ENCODE assay signal across 10 mouse cellular contexts in the genomic region with DNA sequence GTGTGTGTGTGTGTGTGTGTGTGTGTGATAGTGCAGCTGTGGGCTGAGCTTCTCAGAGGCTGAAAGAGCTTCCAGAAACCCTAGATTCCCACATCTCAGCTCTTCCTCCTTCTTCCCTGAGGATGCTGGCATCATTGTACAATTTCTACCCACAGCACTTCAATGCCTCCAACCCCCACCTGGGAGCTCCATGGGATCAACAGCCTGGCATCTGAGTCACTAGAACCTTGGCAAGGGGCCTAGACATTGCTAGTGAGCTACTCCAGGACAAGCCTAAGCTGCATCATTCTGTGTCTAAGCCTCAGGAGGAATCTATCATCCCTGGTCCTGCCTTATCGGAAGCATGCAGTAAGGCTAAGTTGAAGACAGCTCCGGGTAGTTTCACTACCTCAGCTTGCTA.
A peak's percentile ranks its signal among the peaks of the same experiment; 100 is the strongest.
DNase-seq lines count a peak whose midpoint lies in the region; ATAC-seq and TF ChIP-seq lines count a peak whose summit lies in the region.
"Had no signal": no experiment of that assay in that cellular context is flagged by ENCODE, and none has a peak within 500 bp of the region (broad histone marks: within the 10 kb centered on the region; RNA-seq: fewer than 3 reads in every experiment).

No protein-coding gene starts in this region.

- H3K9ac ChIP-seq in forebrain, embryonic 14.5 days (ENCODE audit: low read length): no peak overlapping the region
- no peak overlapping the region for H3K9ac ChIP-seq in forebrain, embryonic 13.5 days
- H3K9ac ChIP-seq in liver, postnatal 0 days (replicated peaks): no peak overlapping the region
- H3K9ac ChIP-seq: hindbrain, embryonic 13.5 days; midbrain, embryonic 15.5 days had no signal

- H3K4me1 ChIP-seq in forebrain, embryonic 14.5 days (ENCODE audit: control insufficient read depth, insufficient read depth, low read length): peaks cover 16% of the 10 kb centered on the region
- H3K4me1 ChIP-seq in forebrain, embryonic 13.5 days: peaks cover 34% of the 10 kb centered on the region
- no peaks in the 10 kb centered on the region for H3K4me1 ChIP-seq in liver, postnatal 0 days (ENCODE audit: insufficient read depth)

- TF ChIP-seq EP300 in liver, postnatal 0 days (IDR thresholded peaks at IDR 0.05; ENCODE audit: low read depth): no peak

- no peak for TF ChIP-seq CTCF in liver, postnatal 0 days (IDR thresholded peaks at IDR 0.05; ENCODE audit: low read depth)

- H3K27me3 ChIP-seq in forebrain, embryonic 14.5 days (replicated peaks; ENCODE audit: control insufficient read depth, insufficient read depth, low read length): no peaks in the 10 kb centered on the region
- H3K27me3 ChIP-seq in forebrain, embryonic 13.5 days: no peaks in the 10 kb centered on the region
- no peaks in the 10 kb centered on the region for H3K27me3 ChIP-seq in liver, postnatal 0 days (ENCODE audit: insufficient read depth, low read length)
- H3K27me3 ChIP-seq: hindbrain, embryonic 13.5 days; midbrain, embryonic 15.5 days had no signal

- H3K36me3 ChIP-seq in forebrain, embryonic 14.5 days (ENCODE audit: control insufficient read depth, insufficient read depth, low read length): no peaks in the 10 kb centered on the region
- H3K36me3 ChIP-seq in forebrain, embryonic 13.5 days (ENCODE audit: poor library complexity, severe bottlenecking): no peaks in the 10 kb centered on the region
- H3K36me3 ChIP-seq in liver, postnatal 0 days (replicated peaks; ENCODE audit: insufficient read depth, low read length): no peaks in the 10 kb centered on the region
- H3K36me3 ChIP-seq: hindbrain, embryonic 13.5 days; midbrain, embryonic 15.5 days had no signal

- DNase-seq in forebrain, embryonic 14.5 days (ENCODE audit: low spot score): peak; percentile 41
- peak; percentile 88 for DNase-seq in 3T3-L1 (ENCODE audit: low read depth, low spot score)
- DNase-seq in cerebellum, adult 11-12 months: peak; percentile 62
- peak; percentile 24 to 42 for DNase-seq in layer of hippocampus, postnatal 36 days
- DNase-seq in embryo, embryonic 10 days (ENCODE audit: low spot score): no peak
- no peak for DNase-seq in liver, postnatal 0 days

- 84% methylated on average over 2 of the region's 2 CpGs for WGBS in forebrain, embryonic 14.5 days
- WGBS in forebrain, embryonic 13.5 days: 92% methylated on average over 2 of the region's 2 CpGs
- WGBS in liver, postnatal 0 days (ENCODE audit: insufficient replicate concordance): 74% methylated on average over 2 of the region's 2 CpGs

- H3K4me3 ChIP-seq in forebrain, embryonic 14.5 days (ENCODE audit: low read depth, low read length): no peak overlapping the region
- no peak overlapping the region for H3K4me3 ChIP-seq in forebrain, embryonic 13.5 days
- no peak overlapping the region for H3K4me3 ChIP-seq in liver, postnatal 0 days (ENCODE audit: low read depth, low read length)
- H3K4me3 ChIP-seq: hindbrain, embryonic 13.5 days; midbrain, embryonic 15.5 days had no signal

- no peak overlapping the region for H3K4me2 ChIP-seq in forebrain, embryonic 14.5 days (ENCODE audit: low read length)
- H3K4me2 ChIP-seq in forebrain, embryonic 13.5 days: no peak overlapping the region
- no peak overlapping the region for H3K4me2 ChIP-seq in liver, postnatal 0 days (ENCODE audit: low read depth, low read length)
- H3K4me2 ChIP-seq: hindbrain, embryonic 13.5 days; midbrain, embryonic 15.5 days had no signal

- H3K27ac ChIP-seq in forebrain, embryonic 14.5 days (ENCODE audit: low read depth, low read length): no peak overlapping the region
- H3K27ac ChIP-seq in forebrain, embryonic 13.5 days: no peak overlapping the region
- no peak overlapping the region for H3K27ac ChIP-seq in liver, postnatal 0 days (ENCODE audit: low read depth)
- H3K27ac ChIP-seq: midbrain, embryonic 15.5 days had no signal

- no peak for ATAC-seq in forebrain, embryonic 14.5 days
- no peak for ATAC-seq in forebrain, embryonic 13.5 days
- no peak for ATAC-seq in granulocyte monocyte progenitor cell, adult 5-6 weeks (replicated peaks; ENCODE audit: poor library complexity, severe bottlenecking)
- no peak for ATAC-seq in liver, postnatal 0 days
- ATAC-seq: midbrain, embryonic 15.5 days had no signal

- no peaks in the 10 kb centered on the region for H3K9me3 ChIP-seq in forebrain, embryonic 14.5 days (replicated peaks; ENCODE audit: control insufficient read depth, low read length)
- no peaks in the 10 kb centered on the region for H3K9me3 ChIP-seq in forebrain, embryonic 13.5 days (replicated peaks)
- no peaks in the 10 kb centered on the region for H3K9me3 ChIP-seq in liver, postnatal 0 days (ENCODE audit: low read length)
- H3K9me3 ChIP-seq: hindbrain, embryonic 13.5 days; midbrain, embryonic 15.5 days had no signal

Comparison
In these comparisons a context has a peak if more than half of its experiments do, and no peak if none do; other contexts are left out.
1. DNase-seq: peak in forebrain, embryonic 14.5 days (single experiment), 3T3-L1 (single experiment), cerebellum, adult 11-12 months (single experiment) and layer of hippocampus, postnatal 36 days (2 of 2); none in embryo, embryonic 10 days (single experiment) and liver, postnatal 0 days (single experiment).